10 mouse cellular contexts compared by ENCODE assay signal in genomic region chr9:64925771-64926170, GRCm38 (mm10). TPM values are rescaled to one million over a fixed set of nuclear protein-coding genes. Genes with fewer than 3 reads are reported as not detected.
DNase-seq lines count a peak whose midpoint lies in the region; ATAC-seq and TF ChIP-seq lines count a peak whose summit lies in the region.
"Had no signal": no experiment of that assay in that cellular context is flagged by ENCODE, and none has a peak within 500 bp of the region (broad histone marks: within the 10 kb centered on the region; RNA-seq: fewer than 3 reads in every experiment).

No protein-coding gene starts in this region.

- H3K9me3 ChIP-seq in megakaryocyte, embryonic 14.5 days: no peaks in the 10 kb centered on the region

- DNase-seq in layer of hippocampus, adult 2 months (ENCODE audit: low spot score in 2 of 2): no peak
- DNase-seq in layer of hippocampus, postnatal 10 days (ENCODE audit: low spot score in 2 of 2): no peak
- DNase-seq in A20 (ENCODE audit: low read depth, low spot score): peak; percentile 36
- peak; percentile 59 for DNase-seq in brain, embryonic 14.5 days (ENCODE audit: low read depth)
- no peak for DNase-seq in gastrocnemius, adult 2 months
- DNase-seq: kidney, postnatal 25 days had no signal

- H3K27ac ChIP-seq in layer of hippocampus, adult 2 months: peak overlapping the region; percentile 73
- H3K27ac ChIP-seq in gastrocnemius, adult 2 months: no peak overlapping the region
- H3K27ac ChIP-seq: liver, embryonic 14.5 days had no signal

- no peak for ATAC-seq in frontal cortex, adult (ENCODE audit: low TSS enrichment)
- ATAC-seq: intestine, postnatal 0 days had no signal

- no peaks in the 10 kb centered on the region for H3K27me3 ChIP-seq in megakaryocyte, embryonic 14.5 days (replicated peaks)

- peaks cover 79% of the 10 kb centered on the region for H3K4me1 ChIP-seq in megakaryocyte, embryonic 14.5 days

- no peak overlapping the region for H3K4me3 ChIP-seq in layer of hippocampus, adult 2 months
- H3K4me3 ChIP-seq in megakaryocyte, embryonic 14.5 days (replicated peaks): peak overlapping the region; percentile 71
- H3K4me3 ChIP-seq in gastrocnemius, adult 2 months: no peak overlapping the region

- no peak for TF ChIP-seq POLR2A in brain, embryonic 14.5 days (IDR thresholded peaks at IDR 0.05; ENCODE audit: borderline replicate concordance, extremely low read depth, insufficient read depth, insufficient read length, poor library complexity, severe bottlenecking)

- no peak for TF ChIP-seq CTCF in layer of hippocampus, adult 2 months (conservative IDR thresholded peaks at IDR 0.05)
- no peak for TF ChIP-seq CTCF in brain, embryonic 14.5 days (IDR thresholded peaks at IDR 0.05; ENCODE audit: borderline replicate concordance, extremely low read depth, insufficient read depth, insufficient read length)
- no peak for TF ChIP-seq CTCF in gastrocnemius, adult 2 months (IDR thresholded peaks at IDR 0.05)

- intact Hi-C loops in gastrocnemius, adult 2 months (cut with DNase I): no loop called here

- peaks cover 44% of the 10 kb centered on the region for H3K36me3 ChIP-seq in megakaryocyte, embryonic 14.5 days (replicated peaks; ENCODE audit: low read length)

RNA-seq across cellular contexts. Expression of gene Slc24a1, which starts 25.6 kb away (rescaled TPM):
- under 1 TPM in 1 of 2 experiments, not detected in 1; 0.10 TPM for total RNA-seq in layer of hippocampus, adult 2 months (2021)
- under 1 TPM; 0.07 to 0.25 TPM for total RNA-seq in layer of hippocampus, postnatal 10 days (2021)
- 0.05 and 0.11 TPM in 2 replicates for polyA plus RNA-seq in brain, embryonic 14.5 days (2012; rRNA removed)
- 0.85 TPM in 1 of 2 replicates, not detected in the other for polyA plus RNA-seq in megakaryocyte, embryonic 14.5 days (2012; ENCODE audit: insufficient read depth, low replicate concordance)
- total RNA-seq in gastrocnemius, adult 2 months (2021): not detected

RNA-seq across cellular contexts. Expression of gene Ints14, which starts 34.9 kb away (rescaled TPM):
- 10 to 100 TPM; 19.9 to 20.2 TPM for total RNA-seq in layer of hippocampus, adult 2 months (2021)
- total RNA-seq in layer of hippocampus, postnatal 10 days (2021): 10 to 100 TPM; 21.9 to 23.3 TPM
- polyA plus RNA-seq in brain, embryonic 14.5 days (2012; rRNA removed): 33.5 and 35.6 TPM in 2 replicates
- polyA plus RNA-seq in megakaryocyte, embryonic 14.5 days (2012; ENCODE audit: insufficient read depth, low replicate concordance): 37.0 and 41.7 TPM in 2 replicates
- total RNA-seq in gastrocnemius, adult 2 months (2021): 10 to 100 TPM; 16.9 to 17.5 TPM

Comparison
In these comparisons a context has a peak if more than half of its experiments do, and no peak if none do; other contexts are left out.
1. DNase-seq: peak in A20 (single experiment) and brain, embryonic 14.5 days (single experiment); none in layer of hippocampus, adult 2 months (0 of 2), layer of hippocampus, postnatal 10 days (0 of 2) and gastrocnemius, adult 2 months (single experiment).